Mouse (Mus musculus) lung, postnatal 25 days (tissue): Measurements from ENCODE around the gene Frmd4a.
A peak's percentile ranks its signal among the peaks of the same experiment; 100 is the strongest.

Source experiments
- DNase-seq: peaks from one replicate; pipeline ENCODE4 v3.0.0; 2022; ENCODE audit warnings: low spot score

Frmd4a gene

GRCm38 (mm10) chr2:4619893-4620593, 602.5 kb downstream of the Frmd4a start:
- no peak for DNase-seq

GRCm38 (mm10) chr2:4620640-4621401, 603.3 kb downstream of the Frmd4a start:
- DNase-seq, result no peak

- no peak for DNase-seq
These were observed 604.0 kb downstream of the Frmd4a start for GRCm38 (mm10) chr2:4621471-4621985.

GRCm38 (mm10) chr2:4626911-4627310, 609.4 kb downstream of the Frmd4a start:
- peak; percentile 21 for DNase-seq

GRCm38 (mm10) chr2:4628920-4629319, 611.4 kb downstream of the Frmd4a start:
- no peak for DNase-seq

GRCm38 (mm10) chr2:4629470-4629869, 612.0 kb downstream of the Frmd4a start:
- no peak for DNase-seq

GRCm38 (mm10) chr2:4630197-4630835, 612.8 kb downstream of the Frmd4a start:
- no peak for DNase-seq

GRCm38 (mm10) chr2:4635804-4636203, 618.3 kb downstream of the Frmd4a start:
- no peak for DNase-seq

GRCm38 (mm10) chr2:4636656-4637055, 619.1 kb downstream of the Frmd4a start:
- no peak for DNase-seq

- no peak for DNase-seq
These were observed 620.7 kb downstream of the Frmd4a start for GRCm38 (mm10) chr2:4638189-4638588.

- no peak for DNase-seq
These were observed 627.5 kb downstream of the Frmd4a start for GRCm38 (mm10) chr2:4645066-4645465.

- peak; percentile 63 for DNase-seq
These were observed 630.6 kb downstream of the Frmd4a start for GRCm38 (mm10) chr2:4648094-4648493.

GRCm38 (mm10) chr2:4649646-4650045, 632.1 kb downstream of the Frmd4a start:
- DNase-seq, result no peak

- DNase-seq, result peak; percentile 88
These were observed 634.2 kb downstream of the Frmd4a start, which contains the start of gene Prpf18 for GRCm38 (mm10) chr2:4651500-4652285. Gene Prpf18 (minus strand): TSS chr2:4652113.

- DNase-seq, result no peak
These were observed 643.2 kb downstream of the Frmd4a start for GRCm38 (mm10) chr2:4660677-4661076.
